Mouse (Mus musculus): ENCODE data around the gene A930004D18Rik.

DNA sequence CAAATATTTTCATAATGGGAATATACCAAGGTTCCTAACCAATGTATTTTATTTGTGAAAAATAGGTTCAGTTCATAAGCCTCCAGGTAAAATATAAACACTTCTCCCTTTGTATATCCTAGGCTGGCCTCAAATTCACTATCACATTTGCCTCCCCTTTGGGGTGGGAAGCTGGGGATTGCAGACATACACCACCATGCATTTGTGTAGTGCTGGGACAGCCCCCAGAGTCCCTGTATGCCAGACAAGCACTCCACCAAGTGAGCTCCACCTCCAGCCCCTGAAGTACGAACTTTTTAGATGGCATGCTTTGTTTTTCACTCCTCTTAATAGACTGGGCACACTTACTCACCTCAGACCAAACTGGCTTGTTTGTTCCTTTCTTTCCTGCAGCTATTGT is 14.7 kb downstream of the A930004D18Rik start:
- no peak for TF ChIP-seq POLR2A (IDR thresholded peaks at IDR 0.05; ENCODE audit: extremely low read depth, insufficient read depth, low read length)
- no peak for TF ChIP-seq CTCF (IDR thresholded peaks at IDR 0.05; ENCODE audit: low read depth, low read length)

Measured in liver, adult 2 months (tissue).